Mouse (Mus musculus): ENCODE measurements around the gene Ercc1.
A peak's percentile ranks its signal among the peaks of the same experiment; 100 is the strongest.

The Ercc1 gene

GRCm38 (mm10) chr7:19309884-19310641 lies 34.5 kb upstream of the Ercc1 start, which contains the start of gene Fosb:
TSS of gene Fosb (minus strand) at chr7:19310051.
- DNase-seq, result peak; percentile 97

GRCm38 (mm10) chr7:19311991-19312390 lies 32.6 kb upstream of the Ercc1 start:
- no peak for DNase-seq

- DNase-seq, result no peak
Measured at GRCm38 (mm10) chr7:19314033-19314432, 30.5 kb upstream of the Ercc1 start.

GRCm38 (mm10) chr7:19316451-19317161 lies 28.0 kb upstream of the Ercc1 start:
- DNase-seq, result no peak

- no peak for DNase-seq
Measured at GRCm38 (mm10) chr7:19318201-19318600, 26.4 kb upstream of the Ercc1 start.

GRCm38 (mm10) chr7:19318676-19319075 lies 25.9 kb upstream of the Ercc1 start:
- DNase-seq, result no peak

- DNase-seq, result no peak
Measured at GRCm38 (mm10) chr7:19319458-19319857, 25.1 kb upstream of the Ercc1 start.

- DNase-seq, result peak; percentile 91
Measured at GRCm38 (mm10) chr7:19319906-19320305, 24.7 kb upstream of the Ercc1 start.

GRCm38 (mm10) chr7:19320637-19321036 lies 23.9 kb upstream of the Ercc1 start:
- no peak for DNase-seq

GRCm38 (mm10) chr7:19321464-19321863 lies 23.1 kb upstream of the Ercc1 start:
- DNase-seq, result no peak

- no peak for DNase-seq
Measured at GRCm38 (mm10) chr7:19322489-19322888, 22.1 kb upstream of the Ercc1 start.

GRCm38 (mm10) chr7:19324221-19324620 lies 20.4 kb upstream of the Ercc1 start:
- no peak for DNase-seq

GRCm38 (mm10) chr7:19325262-19326199 lies 19.0 kb upstream of the Ercc1 start:
- DNase-seq, result no peak

GRCm38 (mm10) chr7:19326359-19326758 lies 18.2 kb upstream of the Ercc1 start:
- DNase-seq, result peak; percentile 69

GRCm38 (mm10) chr7:19327128-19327527 lies 17.4 kb upstream of the Ercc1 start:
- peak; percentile 87 for DNase-seq

- DNase-seq, result no peak
Measured at GRCm38 (mm10) chr7:19327782-19328181, 16.8 kb upstream of the Ercc1 start.

- DNase-seq, result no peak
Measured at GRCm38 (mm10) chr7:19328425-19328824, 16.2 kb upstream of the Ercc1 start.

GRCm38 (mm10) chr7:19331910-19332309 lies 12.7 kb upstream of the Ercc1 start:
- no peak for DNase-seq

- peak; percentile 77 for DNase-seq
Measured at GRCm38 (mm10) chr7:19332709-19333352, 11.7 kb upstream of the Ercc1 start.

- no peak for DNase-seq
Measured at GRCm38 (mm10) chr7:19335583-19335982, 9.0 kb upstream of the Ercc1 start.

GRCm38 (mm10) chr7:19337122-19337521 lies 7.5 kb upstream of the Ercc1 start:
- no peak for DNase-seq

- DNase-seq, result no peak
Measured at GRCm38 (mm10) chr7:19338060-19338459, 6.5 kb upstream of the Ercc1 start.

- no peak for DNase-seq
Measured at GRCm38 (mm10) chr7:19338596-19338995, 6.0 kb upstream of the Ercc1 start.
